Mouse (Mus musculus) megakaryocyte progenitor cell, adult 5-6 weeks (primary cell): ENCODE measurements at regions not wholly inside any gene's neighbourhood (a gene's known extent, or its start where the extent isn't known, plus 50 kb on each side); places are given as distances from the start of the nearest gene placed in this dataset.

ENCODE experiments used
- ATAC-seq: replicated peaks from 2 replicates; pipeline ENCODE4 v1.8.0; 2016; ENCODE audit warnings: mild to moderate bottlenecking, moderate TSS enrichment, inconsistent platforms; ENCODE audit not compliant: poor library complexity

DNA sequence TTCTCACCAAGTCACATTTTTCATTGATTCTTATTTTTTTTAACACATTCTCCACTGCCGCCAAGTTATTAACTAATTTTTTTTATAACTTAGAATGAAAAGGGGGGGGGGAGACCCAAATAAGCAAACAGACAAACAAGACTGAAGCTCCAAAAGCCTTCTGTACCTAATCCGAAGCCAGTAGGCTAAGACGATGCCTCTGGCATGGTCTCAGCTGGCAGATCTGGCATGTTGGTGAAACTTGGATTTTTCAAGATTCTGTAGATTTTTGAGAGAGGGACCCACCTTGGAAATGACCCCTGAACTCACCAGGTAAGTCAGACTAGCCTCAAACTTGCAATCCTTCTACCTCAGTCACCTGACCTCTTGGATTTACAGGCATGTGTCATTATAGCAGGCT is 208.7 kb downstream of the Cd47 start:
- no peak for ATAC-seq

DNA sequence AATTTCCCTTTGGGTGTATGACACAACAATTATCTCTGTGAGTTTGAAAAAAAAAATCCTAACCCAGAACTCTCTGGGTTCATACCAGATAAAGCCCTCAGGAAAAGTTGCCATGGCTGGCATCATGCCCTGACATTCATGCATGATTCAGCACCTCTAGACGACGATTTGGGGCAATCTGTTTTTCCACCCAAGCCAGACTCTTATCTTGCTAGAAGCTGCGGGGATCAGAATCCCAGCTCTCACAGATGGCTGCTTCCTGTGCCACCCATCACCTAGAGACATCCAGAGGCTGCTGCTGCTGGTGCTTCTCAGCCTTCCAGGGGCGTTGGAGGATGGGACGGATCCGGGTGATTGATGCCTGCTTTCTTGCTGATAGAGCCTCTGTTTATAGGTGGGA is 209.2 kb downstream of the Cd47 start:
- ATAC-seq = peak; percentile 95

DNA sequence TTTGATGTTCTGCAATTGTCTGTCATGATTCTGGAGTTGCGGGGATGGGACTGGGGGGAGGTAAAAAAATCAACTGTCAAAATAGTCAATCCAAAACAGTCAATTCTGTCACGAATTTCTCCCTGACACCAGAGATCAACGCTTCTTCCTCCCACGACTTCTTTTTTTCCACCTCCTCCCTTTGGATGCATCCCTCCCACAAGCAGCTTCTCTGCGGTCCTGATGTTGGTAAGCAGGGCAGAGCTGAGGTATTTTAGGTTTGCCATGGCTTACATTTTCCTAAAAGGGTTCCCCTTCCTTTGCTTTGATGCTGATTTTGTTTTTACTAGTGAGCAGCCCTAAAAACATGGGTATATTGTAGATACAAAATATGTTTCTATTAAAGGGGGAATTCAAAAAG is 209.7 kb downstream of the Cd47 start:
- no peak for ATAC-seq

DNA sequence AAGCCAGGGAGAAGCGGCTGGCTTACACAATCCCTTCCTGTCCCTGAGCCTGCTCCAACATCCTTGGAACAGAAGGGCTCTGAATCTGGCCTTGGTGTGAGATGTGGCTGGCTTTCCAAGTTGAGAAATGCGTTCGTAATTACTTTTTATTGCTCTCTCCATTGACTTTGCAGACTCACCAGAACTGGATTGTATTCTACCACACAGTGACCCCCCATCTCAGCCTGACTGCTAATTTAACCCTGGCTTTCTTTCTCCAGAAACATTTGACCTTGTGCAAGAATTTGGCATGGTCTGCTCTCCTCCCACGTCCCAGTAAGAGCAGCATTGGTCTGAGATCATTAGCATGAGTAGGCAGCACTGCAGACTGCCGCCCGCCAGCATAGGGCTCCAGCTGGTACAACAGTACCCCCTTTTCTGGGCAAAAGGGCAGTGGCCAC is 210.2 kb downstream of the Cd47 start:
- no peak for ATAC-seq

DNA sequence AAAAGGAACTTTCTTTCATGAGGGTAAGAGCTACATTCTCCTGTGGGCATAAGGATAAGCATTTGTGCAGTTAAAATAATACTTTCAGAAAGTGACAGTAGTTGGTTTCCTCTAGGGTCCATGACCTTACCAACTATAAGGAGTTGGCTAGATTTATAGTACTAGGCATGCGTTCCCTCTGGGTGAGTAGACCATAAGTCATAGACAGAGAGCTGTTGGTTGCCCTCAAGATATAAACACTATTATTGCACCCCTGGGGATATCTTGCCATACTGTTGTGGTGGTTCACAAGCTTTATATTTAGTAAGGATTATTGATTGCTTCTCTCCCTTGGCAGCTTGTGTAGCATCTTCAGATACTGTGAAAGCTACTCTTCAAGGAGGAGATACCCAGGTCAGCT is 223.6 kb downstream of the Cd47 start:
- ATAC-seq = no peak

DNA sequence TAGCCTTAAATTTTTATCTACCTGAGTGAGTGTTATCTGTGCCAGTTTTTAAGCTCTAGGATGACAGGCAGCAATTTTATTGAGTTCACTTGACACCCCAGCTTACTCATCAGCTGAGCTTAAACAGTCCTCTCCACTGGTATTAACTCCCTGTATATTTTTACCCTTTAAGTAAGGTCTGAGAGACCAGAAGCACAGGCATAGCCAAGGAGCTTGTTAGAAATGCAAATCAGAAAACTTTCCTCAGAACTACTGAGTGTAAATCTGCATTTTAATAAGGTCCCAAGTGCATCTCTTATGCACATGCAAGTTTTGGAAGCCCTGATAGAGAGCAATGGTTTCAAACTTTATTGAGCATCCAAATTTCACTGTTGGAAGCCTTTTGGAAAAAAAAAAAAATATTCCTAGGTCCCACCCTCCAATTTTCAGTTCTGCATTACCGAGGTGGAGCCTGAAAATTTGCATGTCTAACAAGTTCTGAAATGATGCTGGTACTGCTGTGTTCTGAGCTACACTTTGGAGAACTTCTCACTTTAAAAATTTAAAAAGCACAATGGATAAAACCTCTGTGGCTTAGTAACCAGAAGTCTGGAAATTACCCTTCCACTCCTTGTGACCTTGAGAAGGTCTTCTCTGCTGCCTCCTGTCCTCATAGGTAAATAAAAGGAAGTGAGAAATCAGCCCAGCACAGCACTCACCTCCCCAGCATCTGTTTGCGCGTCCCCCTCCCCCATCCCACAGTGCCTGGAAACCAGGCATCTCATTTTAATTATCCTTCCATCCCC is 226.0 kb downstream of the Cd47 start:
- no peak for ATAC-seq

DNA sequence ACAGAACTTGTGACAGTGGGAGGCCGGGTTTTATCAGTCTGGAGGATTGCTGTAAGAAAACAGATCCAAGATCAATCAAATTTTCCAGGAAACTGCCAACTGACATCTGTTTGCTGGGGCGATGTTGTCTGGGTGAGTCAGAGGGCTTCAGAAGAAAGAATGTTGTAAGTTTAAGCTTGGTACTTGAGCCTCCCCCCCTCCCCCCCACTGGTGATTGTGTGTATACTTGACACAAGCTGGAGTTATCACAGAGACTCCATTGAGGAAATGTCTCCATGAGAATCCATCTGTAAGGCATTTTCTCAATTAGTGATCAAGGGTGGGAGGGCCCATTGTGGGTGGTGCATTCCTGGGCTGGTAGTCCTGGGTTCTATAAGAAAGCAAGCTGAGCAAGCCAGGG is 226.9 kb downstream of the Cd47 start:
- ATAC-seq = no peak

DNA sequence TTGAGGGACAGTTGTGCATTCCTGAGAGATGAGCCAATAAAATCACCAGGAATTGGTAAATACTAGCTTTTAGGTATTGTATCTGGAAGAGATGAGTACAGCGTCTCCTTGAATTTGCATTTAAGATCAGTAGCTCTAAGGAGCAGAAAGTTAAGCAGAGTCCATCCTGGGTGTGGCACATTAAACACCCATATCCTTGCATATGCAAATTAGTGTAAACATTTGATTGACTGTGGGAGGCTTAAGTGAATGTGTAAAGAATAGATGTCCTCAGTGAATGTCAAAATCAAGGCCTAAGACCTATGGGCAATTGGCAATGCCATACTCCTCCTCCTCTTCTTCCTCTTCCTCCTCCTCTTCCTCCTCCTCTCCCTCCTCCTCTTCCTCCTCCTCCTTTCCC is 229.4 kb downstream of the Cd47 start:
- no peak for ATAC-seq

DNA sequence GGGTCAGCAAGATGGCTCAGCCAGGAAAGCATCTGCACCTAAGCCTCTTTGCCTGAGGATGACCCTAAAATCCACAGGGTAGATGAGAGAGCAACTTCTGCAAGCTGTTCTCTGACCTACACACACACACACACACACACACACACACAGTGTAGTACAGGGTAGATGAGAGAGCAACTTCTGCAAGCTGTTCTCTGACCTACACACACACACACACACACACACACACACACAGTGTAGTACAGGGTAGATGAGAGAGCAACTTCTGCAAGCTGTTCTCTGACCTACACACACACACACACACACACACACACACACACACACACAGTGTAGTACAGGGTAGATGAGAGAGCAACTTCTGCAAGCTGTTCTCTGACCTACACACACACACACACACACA is 230.0 kb downstream of the Cd47 start:
- ATAC-seq = peak; percentile 87

DNA sequence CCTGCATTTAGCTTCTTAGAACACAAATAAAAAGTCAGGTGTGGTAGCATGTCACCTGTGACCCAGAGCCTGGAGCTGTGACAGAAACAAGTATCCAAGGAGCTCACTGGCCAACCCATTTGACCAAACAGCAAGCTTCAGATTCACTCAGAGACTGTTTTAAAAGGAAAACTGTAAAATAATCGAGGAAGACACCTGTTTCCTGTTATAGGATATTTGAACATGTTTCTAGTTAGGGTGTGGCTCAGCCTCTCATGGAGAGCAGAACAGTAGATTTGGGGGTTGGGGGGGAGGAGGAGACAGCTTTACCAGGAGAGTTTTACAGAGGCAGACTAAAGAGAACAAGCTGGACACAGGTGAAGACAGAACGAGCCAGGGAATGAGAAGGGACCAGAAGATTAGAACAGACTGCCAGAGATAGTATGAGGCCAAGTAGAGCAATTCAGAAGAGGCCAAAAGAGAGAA is 230.6 kb downstream of the Cd47 start:
- peak; percentile 60 for ATAC-seq

DNA sequence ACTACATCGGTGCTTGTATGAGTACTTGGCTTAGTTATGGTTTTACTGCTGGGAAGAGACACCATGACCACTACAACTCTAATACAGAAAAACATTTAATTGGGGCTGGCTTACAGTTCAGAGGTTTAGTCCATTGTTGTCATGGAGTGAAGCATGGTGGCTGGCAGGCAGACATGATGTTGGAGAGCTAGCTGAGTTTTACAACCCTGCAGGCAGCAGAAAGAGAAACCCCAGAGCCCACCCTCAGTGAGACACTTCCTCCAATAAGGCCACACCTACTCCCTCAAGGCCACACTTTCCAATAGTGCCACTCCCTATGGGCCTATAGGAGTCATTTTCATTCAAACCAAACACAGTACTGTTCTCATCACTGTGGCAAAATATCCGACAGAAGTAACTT is 232.5 kb downstream of the Cd47 start:
- no peak for ATAC-seq

DNA sequence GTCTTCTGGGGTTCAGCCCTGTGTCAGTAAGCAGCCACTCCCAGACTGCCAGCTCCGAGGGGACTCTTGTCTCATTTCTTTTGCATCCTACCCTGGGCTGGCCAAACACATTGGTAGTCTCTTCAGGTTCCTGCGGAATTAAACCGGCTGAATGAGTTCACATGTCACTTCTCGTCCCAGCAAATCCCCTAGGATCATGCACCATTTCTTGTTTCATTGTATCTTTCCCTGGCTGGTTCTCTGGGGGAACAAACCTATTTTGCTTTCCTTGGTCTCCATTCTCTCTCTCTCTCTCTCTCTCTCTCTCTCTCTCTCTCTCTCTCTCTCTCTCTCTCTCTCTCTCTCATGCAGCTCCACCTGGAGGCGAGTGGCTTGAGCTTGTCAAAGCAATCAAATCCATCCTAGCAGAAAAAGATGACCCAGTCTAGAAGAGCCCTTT is 236.0 kb downstream of the Cd47 start:
- ATAC-seq = no peak

DNA sequence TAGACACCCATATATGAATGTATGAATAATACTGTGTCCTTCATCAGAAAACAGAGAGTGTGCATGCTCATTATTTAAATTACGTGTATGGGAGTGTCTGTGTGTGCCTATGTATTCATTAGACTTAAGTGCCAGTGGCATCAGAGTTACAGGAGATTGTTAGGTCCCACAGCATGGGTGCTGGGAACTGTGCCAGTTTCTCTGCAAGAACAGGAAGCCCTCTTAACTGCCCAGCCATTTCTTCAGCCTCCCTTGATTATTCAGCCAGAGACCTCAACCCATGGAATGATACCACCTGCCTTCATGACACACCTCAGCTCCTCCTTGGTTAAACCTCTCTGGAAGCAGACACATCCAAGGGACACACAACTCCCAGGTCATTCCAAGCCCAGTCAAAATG is 243.8 kb downstream of the Cd47 start:
- ATAC-seq = peak; percentile 30; the same call in 1 of the 2 replicates

DNA sequence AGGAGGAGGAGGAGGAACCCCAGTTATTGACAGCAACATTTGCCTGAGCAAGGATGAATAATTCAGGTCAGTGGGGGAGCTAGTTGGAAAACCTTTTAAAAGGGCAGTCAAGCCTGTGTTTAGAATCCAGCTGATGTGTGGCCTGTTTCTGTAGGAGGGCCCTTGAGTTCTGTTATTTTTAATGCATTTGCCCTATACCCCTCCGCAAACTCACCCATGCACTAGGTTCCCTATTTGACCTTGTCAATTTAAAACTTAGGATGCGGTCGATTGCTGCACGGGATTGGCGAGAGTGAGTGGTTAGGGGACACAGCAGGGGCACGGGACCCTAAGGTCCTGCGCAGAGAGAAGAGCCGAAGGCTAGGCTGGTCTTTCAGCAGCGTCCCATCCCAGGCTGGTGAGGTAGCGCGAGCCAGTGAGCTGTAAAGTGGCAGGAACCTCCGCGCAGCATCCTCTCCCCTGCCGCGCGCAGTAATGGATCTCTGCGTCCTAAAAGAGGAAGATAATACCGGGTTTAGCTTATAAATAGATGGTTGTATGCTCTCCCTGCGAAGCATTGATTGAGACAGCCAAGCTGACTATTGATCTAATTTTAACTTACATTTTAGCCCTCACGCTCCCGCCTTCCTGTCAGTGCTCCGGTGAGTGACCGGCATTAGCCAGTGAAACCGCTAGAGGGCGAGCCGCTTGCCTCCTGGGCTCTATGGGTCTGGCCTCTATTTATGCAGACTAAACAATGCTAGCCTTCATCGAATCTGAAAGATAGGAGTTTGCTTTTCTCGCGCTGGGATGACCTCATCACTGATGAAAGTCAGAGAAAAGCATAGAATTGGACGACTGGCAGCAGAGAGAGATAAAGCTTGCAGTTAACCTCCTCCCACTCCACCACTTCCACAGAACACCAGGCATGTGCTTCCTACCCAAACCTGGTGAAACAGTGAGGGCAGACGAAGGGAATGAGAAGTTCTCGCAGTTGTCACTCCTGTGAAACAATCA is 245.5 kb downstream of the Cd47 start:
- ATAC-seq = peak; percentile 90

DNA sequence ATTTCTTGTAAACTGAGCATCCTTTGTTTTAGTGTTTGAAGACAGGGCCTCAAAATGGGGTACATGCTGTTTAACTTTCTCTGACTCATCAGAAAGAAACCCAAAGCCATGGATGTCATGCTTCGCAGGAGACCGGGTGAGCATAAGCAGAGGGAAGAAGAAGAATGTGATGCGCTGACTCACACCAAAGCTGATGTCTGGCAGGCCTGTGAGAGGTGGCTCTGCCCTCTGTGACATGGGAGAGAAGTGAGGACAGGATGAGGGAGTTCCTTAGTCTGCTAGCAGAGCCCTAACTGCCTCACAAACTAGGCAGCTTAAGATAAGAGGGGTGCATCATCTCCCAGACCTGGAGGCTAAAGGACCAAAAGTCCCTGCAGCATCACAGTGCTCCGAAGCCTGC is 263.2 kb downstream of the Cd47 start:
- no peak for ATAC-seq

DNA sequence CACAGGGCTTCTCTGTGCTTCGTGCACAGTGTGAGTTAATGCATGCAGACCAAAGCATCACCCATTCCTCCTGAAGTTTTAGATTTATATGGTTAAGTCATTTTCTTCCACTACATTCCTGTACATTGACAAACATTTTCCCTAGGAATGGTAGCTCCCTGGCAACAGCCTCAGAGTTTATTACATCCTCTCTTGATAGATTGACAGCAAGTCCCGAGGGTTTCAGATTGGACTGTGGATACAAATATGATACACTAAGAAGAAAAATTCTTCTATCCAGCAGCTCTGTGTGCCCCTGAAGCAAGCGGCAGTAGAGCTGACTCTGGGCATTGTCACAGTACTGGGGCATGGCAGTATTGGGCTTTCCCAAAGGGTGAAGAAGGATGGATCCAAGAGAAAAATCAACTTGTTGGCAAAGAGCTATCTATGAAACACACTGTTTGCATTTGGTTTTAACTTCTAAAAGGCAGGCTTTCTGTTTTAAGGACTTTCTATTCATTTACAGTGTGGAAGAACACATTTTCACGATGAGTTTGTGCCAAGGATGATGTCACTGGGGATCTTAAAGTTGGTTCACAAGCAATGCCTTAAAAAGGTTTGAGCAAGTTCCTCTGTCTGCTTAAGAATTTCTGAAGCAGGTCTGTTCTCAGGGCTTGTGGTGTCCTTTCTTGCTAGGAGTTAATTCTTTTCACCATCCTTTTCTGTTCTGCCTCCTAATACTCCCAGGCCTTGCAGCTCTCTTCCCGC is 265.2 kb downstream of the Cd47 start:
- no peak for ATAC-seq

DNA sequence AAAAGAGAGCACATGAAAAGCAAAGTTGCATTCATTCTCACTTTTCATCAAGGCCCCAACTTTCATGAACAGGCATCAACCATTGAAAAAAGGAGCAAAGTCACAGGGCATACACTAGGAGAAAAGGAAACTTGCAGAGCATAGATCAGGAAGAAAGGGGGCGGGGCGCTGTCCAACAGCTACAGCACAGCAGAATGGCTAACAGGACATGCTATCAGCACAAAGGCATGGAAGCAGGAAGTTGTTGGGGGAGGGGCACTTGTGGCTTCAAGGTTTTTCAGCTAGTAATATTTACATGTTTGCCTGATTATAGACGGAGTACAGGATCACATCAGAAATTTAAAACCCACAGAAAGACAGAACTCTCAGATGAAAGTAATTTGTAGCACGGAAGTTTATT is 268.7 kb downstream of the Cd47 start:
- peak; percentile 92 for ATAC-seq

DNA sequence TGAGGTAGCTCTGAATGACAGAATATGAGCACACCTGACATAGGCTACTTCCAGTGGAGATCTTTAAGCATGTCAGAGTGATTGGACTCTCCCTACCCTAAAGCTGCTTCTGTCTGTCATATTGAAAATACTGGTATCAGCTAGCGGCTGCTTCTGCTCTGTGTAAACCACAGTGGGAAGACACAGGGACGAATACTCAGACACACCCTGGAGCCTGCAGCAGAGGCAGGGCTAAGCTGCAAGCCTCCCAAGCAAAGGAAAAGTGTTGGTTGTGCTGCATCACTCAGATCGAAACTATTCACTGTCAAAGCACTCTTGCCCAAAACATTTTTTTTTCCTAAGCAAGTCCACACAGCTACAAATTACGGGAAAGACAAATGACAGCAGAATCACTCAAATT is 270.4 kb downstream of the Cd47 start:
- ATAC-seq = 0 out of 2 replicates have a peak, but pooled peaks have one; percentile 29

DNA sequence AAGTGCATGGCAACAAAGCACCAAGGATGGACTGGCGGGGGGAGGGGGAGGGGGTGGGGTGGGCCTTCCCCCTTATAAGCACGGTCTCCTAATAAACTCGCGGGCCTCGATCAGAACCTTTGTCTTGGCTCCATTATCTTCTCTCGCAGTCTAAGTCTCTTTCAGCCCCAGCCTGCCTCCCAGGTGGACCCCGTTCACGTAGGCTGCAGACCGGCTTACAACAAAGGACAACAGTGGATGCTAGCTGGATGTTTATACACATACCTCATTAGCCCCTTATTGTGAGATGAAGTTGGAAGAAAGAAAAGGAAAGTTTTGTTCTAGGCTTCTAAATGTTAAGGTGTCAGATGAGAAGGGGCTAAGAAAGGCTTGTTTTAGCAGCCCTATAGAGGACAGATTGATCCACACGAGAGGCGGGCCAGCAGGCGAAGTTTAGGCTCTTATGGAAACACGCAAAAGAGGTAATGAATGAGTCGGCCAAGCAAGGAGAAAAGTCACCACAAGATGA is 272.6 kb downstream of the Cd47 start:
- ATAC-seq = no peak

DNA sequence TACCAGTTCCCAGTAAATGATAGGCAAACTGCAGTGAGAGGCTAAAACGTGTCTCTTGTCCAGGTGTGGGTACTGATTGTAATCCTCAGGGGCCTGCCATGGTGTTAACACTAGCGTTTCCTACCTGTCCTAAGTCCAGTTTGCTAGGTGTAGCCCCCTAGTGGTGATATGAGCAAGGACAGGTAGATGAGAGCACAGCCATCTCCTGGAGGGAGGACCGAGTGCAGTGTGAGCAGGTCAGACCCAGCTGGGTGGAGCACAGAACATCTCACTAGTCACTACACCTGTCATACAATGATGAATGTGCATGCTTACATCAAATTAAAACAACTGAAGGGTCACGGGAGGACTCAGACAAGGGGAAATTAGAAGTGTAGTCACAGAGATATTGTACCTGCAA is 273.6 kb downstream of the Cd47 start:
- peak; percentile 78 for ATAC-seq

DNA sequence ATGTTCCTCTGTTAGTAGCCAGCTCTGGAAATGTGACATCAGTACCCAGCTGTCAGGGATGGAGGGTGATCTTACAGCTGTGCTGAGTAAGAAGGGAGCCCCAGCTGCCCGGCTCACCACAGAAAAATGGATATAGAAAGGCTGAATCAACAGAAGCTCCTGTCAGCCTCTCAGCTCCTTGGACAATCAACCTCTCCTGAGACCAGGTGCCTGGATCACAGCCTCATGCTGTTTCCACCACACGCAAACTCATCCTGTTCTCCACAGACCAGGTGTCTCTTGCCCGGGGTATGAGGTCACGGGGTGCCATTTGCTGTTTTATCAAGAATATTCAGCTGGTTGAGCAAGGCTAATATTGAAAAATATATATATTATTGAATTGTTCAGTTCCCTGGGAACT is 275.3 kb downstream of the Cd47 start:
- no peak for ATAC-seq
